Mouse (Mus musculus): ENCODE measurements at regions not wholly inside any gene's neighbourhood (a gene's known extent, or its start where the extent isn't known, plus 50 kb on each side); places are given as distances from the start of the nearest gene placed in this dataset.

DNA sequence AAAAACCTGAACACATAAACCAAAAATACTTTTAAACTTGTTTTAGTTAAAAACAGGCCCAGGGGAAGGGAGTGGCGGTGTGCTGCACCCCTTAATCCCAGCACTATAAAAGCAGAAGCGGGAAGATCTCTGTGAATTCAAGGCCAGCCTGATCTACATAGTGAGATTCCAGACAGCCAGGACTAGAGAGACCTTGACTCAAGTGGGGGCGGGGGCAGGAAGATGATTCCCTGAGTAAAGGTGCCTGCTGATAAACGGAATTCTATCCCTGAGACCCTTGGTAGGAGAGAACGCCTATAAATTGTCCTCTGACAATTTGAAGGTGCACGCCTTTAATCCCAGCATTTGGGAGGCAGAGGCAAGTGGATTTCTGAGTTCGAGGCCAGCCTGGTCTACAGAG lies 53.4 kb upstream of the Larp1 start:
- TF ChIP-seq GATA1 (IDR thresholded peaks at IDR 0.05; ENCODE audit: borderline replicate concordance, low read length) (no peak), CTCF (IDR thresholded peaks at IDR 0.05; ENCODE audit: low read depth, low read length) (no peak), TAL1 (conservative IDR thresholded peaks at IDR 0.05; ENCODE audit: low read depth, low read length) (no peak), POLR2AphosphoS5 (IDR thresholded peaks at IDR 0.05; ENCODE audit: insufficient replicate concordance, low read depth, low read length) (no peak), GATA2 (IDR thresholded peaks at IDR 0.05; ENCODE audit: borderline replicate concordance, low read depth, low read length) (no peak)
